Mouse (Mus musculus): ENCODE measurements around the gene Ccdc70. TPM values are rescaled to one million over a fixed set of nuclear protein-coding genes. Genes with fewer than 3 reads are reported as not detected.

Ccdc70 gene
- polyA plus RNA-seq, 1 experiment from 2014 or later, result not detected

- Histone ChIP-seq H3K27me3 (ENCODE audit: control insufficient read depth, insufficient read depth, low read length) (no peaks in the 10 kb centered on the region), H3K4me1 (ENCODE audit: control insufficient read depth in 2 of 2, insufficient read depth in 2 of 2, low read length in 2 of 2) (peaks cover 0 to 2% of the 10 kb centered on the region in 2 experiments; a peak in 1 of 4 replicates), H3K4me2 (ENCODE audit: low read length) (no peak within 1 kb of the TSS), H3K9ac (ENCODE audit: low read length) (no peak within 1 kb of the TSS), H3K27ac (replicated peaks in 1 of 2; ENCODE audit: control insufficient read depth in 1 of 2, insufficient read depth in 1 of 2, low read depth in 2 of 2, low read length in 2 of 2) (no peak within 1 kb of the TSS), H3K4me3 (ENCODE audit: control insufficient read depth in 1 of 2, insufficient read depth in 1 of 2, low read depth in 1 of 2, low read length in 2 of 2) (no peak within 1 kb of the TSS), H3K9me3 (ENCODE audit: control insufficient read depth, low read length) (no peaks in the 10 kb centered on the region), H3K36me3 (ENCODE audit: control insufficient read depth, insufficient read depth, low read length) (no peaks in the 10 kb centered on the region)
- WGBS, result 85% methylated on average over 2 of the region's 2 CpGs
- no peak for ATAC-seq (ENCODE audit: insufficient number of reproducible peaks, insufficient read depth, low FRiP score, low read depth)
Observed at GRCm38 (mm10) chr8:21958414-21958813, 11.2 kb upstream of the Ccdc70 start, which contains the start of gene Fam90a1a. Fam90a1a (plus strand) TSS chr8:21958714.

- H3K9me3 ChIP-seq (ENCODE audit: control insufficient read depth, low read length), result no peaks in the 10 kb centered on the region
- 68% methylated on average over 1 of the region's 1 CpGs for WGBS
Observed at GRCm38 (mm10) chr8:21966646-21967045, 2.9 kb upstream of the Ccdc70 start.

GRCm38 (mm10) chr8:21978193-21978592 lies 8.6 kb downstream of the Ccdc70 start:
- ATAC-seq (ENCODE audit: insufficient number of reproducible peaks, insufficient read depth, low FRiP score, low read depth), result no peak
- 60% methylated on average over 4 of the region's 4 CpGs for WGBS
- H3K9ac ChIP-seq (ENCODE audit: low read length), result no peak overlapping the region
- no peak overlapping the region for H3K27ac ChIP-seq (replicated peaks in 1 of 2; ENCODE audit: control insufficient read depth in 1 of 2, insufficient read depth in 1 of 2, low read depth in 2 of 2, low read length in 2 of 2)
- no peaks in the 10 kb centered on the region for H3K36me3 ChIP-seq (ENCODE audit: control insufficient read depth, insufficient read depth, low read length)
- no peak overlapping the region for H3K4me2 ChIP-seq (ENCODE audit: low read length)
- H3K4me1 ChIP-seq (ENCODE audit: control insufficient read depth in 2 of 2, insufficient read depth in 2 of 2, low read length in 2 of 2), result no peaks in the 10 kb centered on the region
- no peaks in the 10 kb centered on the region for H3K27me3 ChIP-seq (ENCODE audit: control insufficient read depth, insufficient read depth, low read length)
- no peaks in the 10 kb centered on the region for H3K9me3 ChIP-seq (ENCODE audit: control insufficient read depth, low read length)
- H3K4me3 ChIP-seq (ENCODE audit: control insufficient read depth in 1 of 2, insufficient read depth in 1 of 2, low read depth in 1 of 2, low read length in 2 of 2), result no peak overlapping the region

More at GRCm38 (mm10) chr8:21966646-21967045, 2.9 kb upstream of the Ccdc70 start:
- Histone ChIP-seq H3K4me1 (ENCODE audit: control insufficient read depth in 2 of 2, insufficient read depth in 2 of 2, low read length in 2 of 2) (no peaks in the 10 kb centered on the region), H3K36me3 (ENCODE audit: control insufficient read depth, insufficient read depth, low read length) (no peaks in the 10 kb centered on the region), H3K27me3 (ENCODE audit: control insufficient read depth, insufficient read depth, low read length) (no peaks in the 10 kb centered on the region), H3K4me3 (ENCODE audit: control insufficient read depth in 1 of 2, insufficient read depth in 1 of 2, low read depth in 1 of 2, low read length in 2 of 2) (no peak overlapping the region), H3K9ac (ENCODE audit: low read length) (no peak overlapping the region), H3K4me2 (ENCODE audit: low read length) (no peak overlapping the region), H3K27ac (replicated peaks in 1 of 2; ENCODE audit: control insufficient read depth in 1 of 2, insufficient read depth in 1 of 2, low read depth in 2 of 2, low read length in 2 of 2) (no peak overlapping the region)
- no peak for ATAC-seq (ENCODE audit: insufficient number of reproducible peaks, insufficient read depth, low FRiP score, low read depth)

GRCm38 (mm10) chr8:21981664-21982337 lies 12.2 kb downstream of the Ccdc70 start:
- no peaks in the 10 kb centered on the region for H3K36me3 ChIP-seq (ENCODE audit: control insufficient read depth, insufficient read depth, low read length)
- no peak overlapping the region for H3K4me3 ChIP-seq (ENCODE audit: control insufficient read depth in 1 of 2, insufficient read depth in 1 of 2, low read depth in 1 of 2, low read length in 2 of 2)
- whole genome bisulfite sequencing, result 56% methylated on average over 8 of the region's 8 CpGs
- H3K9ac ChIP-seq (ENCODE audit: low read length), result no peak overlapping the region
- no peaks in the 10 kb centered on the region for H3K9me3 ChIP-seq (ENCODE audit: control insufficient read depth, low read length)
- no peaks in the 10 kb centered on the region for H3K27me3 ChIP-seq (ENCODE audit: control insufficient read depth, insufficient read depth, low read length)
- ATAC-seq (ENCODE audit: insufficient number of reproducible peaks, insufficient read depth, low FRiP score, low read depth), result no peak
- no peak overlapping the region for H3K4me2 ChIP-seq (ENCODE audit: low read length)
- H3K27ac ChIP-seq (replicated peaks in 1 of 2; ENCODE audit: control insufficient read depth in 1 of 2, insufficient read depth in 1 of 2, low read depth in 2 of 2, low read length in 2 of 2), result no peak overlapping the region
- no peaks in the 10 kb centered on the region for H3K4me1 ChIP-seq (ENCODE audit: control insufficient read depth in 2 of 2, insufficient read depth in 2 of 2, low read length in 2 of 2)

- no peak for ATAC-seq (ENCODE audit: insufficient number of reproducible peaks, insufficient read depth, low FRiP score, low read depth)
- H3K9ac ChIP-seq (ENCODE audit: low read length), result no peak overlapping the region
- no peaks in the 10 kb centered on the region for H3K4me1 ChIP-seq (ENCODE audit: control insufficient read depth in 2 of 2, insufficient read depth in 2 of 2, low read length in 2 of 2)
- H3K9me3 ChIP-seq (ENCODE audit: control insufficient read depth, low read length), result no peaks in the 10 kb centered on the region
- no peaks in the 10 kb centered on the region for H3K27me3 ChIP-seq (ENCODE audit: control insufficient read depth, insufficient read depth, low read length)
- H3K27ac ChIP-seq (replicated peaks in 1 of 2; ENCODE audit: control insufficient read depth in 1 of 2, insufficient read depth in 1 of 2, low read depth in 2 of 2, low read length in 2 of 2), result no peak overlapping the region
- H3K4me2 ChIP-seq (ENCODE audit: low read length), result no peak overlapping the region
- H3K4me3 ChIP-seq (ENCODE audit: control insufficient read depth in 1 of 2, insufficient read depth in 1 of 2, low read depth in 1 of 2, low read length in 2 of 2), result no peak overlapping the region
- no peaks in the 10 kb centered on the region for H3K36me3 ChIP-seq (ENCODE audit: control insufficient read depth, insufficient read depth, low read length)
- 19% methylated on average over 6 of the region's 6 CpGs for WGBS
Observed at GRCm38 (mm10) chr8:21992184-21992583, 22.6 kb downstream of the Ccdc70 start.

- Histone ChIP-seq H3K27ac (replicated peaks in 1 of 2; ENCODE audit: control insufficient read depth in 1 of 2, insufficient read depth in 1 of 2, low read depth in 2 of 2, low read length in 2 of 2) (no peak overlapping the region), H3K9ac (ENCODE audit: low read length) (no peak overlapping the region), H3K27me3 (ENCODE audit: control insufficient read depth, insufficient read depth, low read length) (no peaks in the 10 kb centered on the region), H3K36me3 (ENCODE audit: control insufficient read depth, insufficient read depth, low read length) (no peaks in the 10 kb centered on the region), H3K4me1 (ENCODE audit: control insufficient read depth in 2 of 2, insufficient read depth in 2 of 2, low read length in 2 of 2) (no peaks in the 10 kb centered on the region), H3K9me3 (ENCODE audit: control insufficient read depth, low read length) (no peaks in the 10 kb centered on the region), H3K4me3 (ENCODE audit: control insufficient read depth in 1 of 2, insufficient read depth in 1 of 2, low read depth in 1 of 2, low read length in 2 of 2) (no peak overlapping the region), H3K4me2 (ENCODE audit: low read length) (no peak overlapping the region)
- WGBS, result 46% methylated on average over 3 of the region's 3 CpGs
- no peak for ATAC-seq (ENCODE audit: insufficient number of reproducible peaks, insufficient read depth, low FRiP score, low read depth)
Observed at GRCm38 (mm10) chr8:21995181-21995580, 25.6 kb downstream of the Ccdc70 start.

- 67% methylated on average over 14 of the region's 14 CpGs for WGBS
- ATAC-seq (ENCODE audit: insufficient number of reproducible peaks, insufficient read depth, low FRiP score, low read depth), result no peak
Observed at GRCm38 (mm10) chr8:22004750-22005522, 35.4 kb downstream of the Ccdc70 start.

More at GRCm38 (mm10) chr8:22004750-22005522, 35.4 kb downstream of the Ccdc70 start:
- Histone ChIP-seq H3K4me3 (ENCODE audit: control insufficient read depth in 1 of 2, insufficient read depth in 1 of 2, low read depth in 1 of 2, low read length in 2 of 2) (no peak overlapping the region), H3K4me1 (ENCODE audit: control insufficient read depth in 2 of 2, insufficient read depth in 2 of 2, low read length in 2 of 2) (no peaks in the 10 kb centered on the region), H3K36me3 (ENCODE audit: control insufficient read depth, insufficient read depth, low read length) (no peaks in the 10 kb centered on the region), H3K9me3 (ENCODE audit: control insufficient read depth, low read length) (no peaks in the 10 kb centered on the region), H3K27ac (replicated peaks in 1 of 2; ENCODE audit: control insufficient read depth in 1 of 2, insufficient read depth in 1 of 2, low read depth in 2 of 2, low read length in 2 of 2) (no peak overlapping the region), H3K4me2 (ENCODE audit: low read length) (no peak overlapping the region), H3K27me3 (ENCODE audit: control insufficient read depth, insufficient read depth, low read length) (no peaks in the 10 kb centered on the region), H3K9ac (ENCODE audit: low read length) (no peak overlapping the region)
